Comparison of ENCODE assay signal across 8 mouse cellular contexts in genomic region chr2:128686921-128687557, GRCm38 (mm10). TPM values are rescaled to one million over a fixed set of nuclear protein-coding genes. Genes with fewer than 3 reads are reported as not detected.
DNase-seq lines count a peak whose midpoint lies in the region; ATAC-seq and TF ChIP-seq lines count a peak whose summit lies in the region.

Gene Anapc1, minus strand, starts transcription at chr2:128687391.

- H3K36me3 ChIP-seq in MEL (ENCODE audit: control insufficient read depth in 1 of 2, insufficient read depth in 2 of 2, low read length in 2 of 2), result peaks cover 4 to 15% of the 10 kb centered on the region in 2 experiments
- peaks cover 12% of the 10 kb centered on the region for H3K36me3 ChIP-seq in lung, embryonic 16.5 days (ENCODE audit: control insufficient read depth, insufficient read depth, low read length)

- peak within 1 kb of the TSS; percentile 91 to 96 for H3K4me3 ChIP-seq in MEL (ENCODE audit: control insufficient read depth in 1 of 2, insufficient read depth in 1 of 2, low read depth in 2 of 2, low read length in 2 of 2)
- H3K4me3 ChIP-seq in cerebellum, adult 2 months (replicated peaks; ENCODE audit: insufficient read depth, low read depth, low read length), result peak within 1 kb of the TSS; percentile 96
- peak within 1 kb of the TSS; percentile 92 for H3K4me3 ChIP-seq in lung, embryonic 16.5 days (ENCODE audit: low read length)

- peak within 1 kb of the TSS; percentile 95 for H3K9ac ChIP-seq in MEL (ENCODE audit: control insufficient read depth, low read depth, low read length, poor library complexity, severe bottlenecking)
- H3K9ac ChIP-seq in lung, embryonic 16.5 days (ENCODE audit: low read length), result peak within 1 kb of the TSS; percentile 99

- peak; percentile 95 for DNase-seq in MEL (ENCODE audit: low read depth, low spot score)
- peak; percentile 89 to 91 for DNase-seq in cerebellum, adult 2 months
- peak; percentile 93 for DNase-seq in forelimb bud, embryonic 11.5 days (ENCODE audit: low read depth, low spot score)
- peak; percentile 61 for DNase-seq in layer of hippocampus, adult 9-10 months (ENCODE audit: low spot score)
- peak; percentile 82 for DNase-seq in ovary, postnatal 10 days (ENCODE audit: low spot score)
- DNase-seq in thymus, postnatal 10 days (ENCODE audit: low spot score in 2 of 2), result peak; percentile 81 to 88

- no peak for TF ChIP-seq RAD21 in MEL (IDR thresholded peaks at IDR 0.05; ENCODE audit: low read depth, low read length)

- ATAC-seq in hematopoietic stem cell, adult 5-6 weeks (replicated peaks in 1 of 2; ENCODE audit: insufficient read depth in 1 of 2, low FRiP score in 2 of 2, low TSS enrichment in 1 of 2, low read depth in 1 of 2, poor library complexity in 2 of 2, severe bottlenecking in 2 of 2), result peak; percentile 94 to 98
- ATAC-seq in lung, embryonic 16.5 days (ENCODE audit: low read depth), result peak; percentile 98

- under 1% methylated on average over 58 of the region's 58 CpGs for WGBS in cerebellum, adult 2 months
- WGBS in lung, embryonic 16.5 days, result 0% methylated on average over 58 of the region's 58 CpGs

- peak; percentile 80 to 92 for TF ChIP-seq POLR2A in MEL (IDR thresholded peaks at IDR 0.05; ENCODE audit: control insufficient read depth in 1 of 2, insufficient read depth in 1 of 2, low read depth in 1 of 2, low read length in 2 of 2, poor library complexity in 1 of 2)
- TF ChIP-seq POLR2A in cerebellum, adult 2 months (IDR thresholded peaks at IDR 0.05; ENCODE audit: borderline replicate concordance, insufficient read depth, low read length), result peak; percentile 70; the same call in 1 of the 2 replicates

- no peaks in the 10 kb centered on the region for H3K9me3 ChIP-seq in MEL (replicated peaks; ENCODE audit: insufficient read depth, low read length)
- H3K9me3 ChIP-seq in lung, embryonic 16.5 days (ENCODE audit: control insufficient read depth, low read length), result no peaks in the 10 kb centered on the region

- peak within 1 kb of the TSS; percentile 58 for H3K4me2 ChIP-seq in lung, embryonic 16.5 days (ENCODE audit: low read depth, low read length)

- H3K27me3 ChIP-seq in MEL (ENCODE audit: control insufficient read depth in 1 of 2, insufficient read depth in 2 of 2, low read length in 2 of 2), result no peaks in the 10 kb centered on the region
- no peaks in the 10 kb centered on the region for H3K27me3 ChIP-seq in cerebellum, adult 2 months (ENCODE audit: control insufficient read depth, insufficient read depth, low read length)
- no peaks in the 10 kb centered on the region for H3K27me3 ChIP-seq in lung, embryonic 16.5 days (ENCODE audit: control insufficient read depth, insufficient read depth, low read depth, low read length)

- no peak for TF ChIP-seq CTCF in MEL (IDR thresholded peaks at IDR 0.05 in 2 of 3, conservative IDR thresholded peaks at IDR 0.05 in 1 of 3; ENCODE audit: control insufficient read depth in 1 of 3, insufficient read depth in 1 of 3, low read depth in 2 of 3, low read length in 3 of 3, poor library complexity in 1 of 3, severe bottlenecking in 1 of 3)
- TF ChIP-seq CTCF in cerebellum, adult 2 months (IDR thresholded peaks at IDR 0.05; ENCODE audit: borderline replicate concordance, insufficient read depth, low read depth, low read length), result no peak

- H3K4me1 ChIP-seq in MEL (ENCODE audit: control insufficient read depth in 1 of 2, insufficient read depth in 2 of 2, low read length in 2 of 2), result peaks cover 2 to 12% of the 10 kb centered on the region in 2 experiments; a peak in 3 of 4 replicates
- peaks cover 3% of the 10 kb centered on the region; the same call in 1 of the 2 replicates for H3K4me1 ChIP-seq in cerebellum, adult 2 months (ENCODE audit: control insufficient read depth, insufficient read depth, low read length)
- H3K4me1 ChIP-seq in lung, embryonic 16.5 days (replicated peaks; ENCODE audit: control insufficient read depth, insufficient read depth, low read length), result peaks cover 8% of the 10 kb centered on the region

- H3K27ac ChIP-seq in MEL (ENCODE audit: control insufficient read depth, low read depth, low read length), result peak within 1 kb of the TSS; percentile 92
- H3K27ac ChIP-seq in cerebellum, adult 2 months (ENCODE audit: insufficient read depth, low read length), result peak within 1 kb of the TSS; percentile 76
- peak within 1 kb of the TSS; percentile 89 for H3K27ac ChIP-seq in lung, embryonic 16.5 days (ENCODE audit: low read length)

- TF ChIP-seq EP300 in MEL (IDR thresholded peaks at IDR 0.05; ENCODE audit: low read depth in 1 of 2, low read length in 2 of 2), result no peak

- peaks cover 28% of the 10 kb centered on the region for H3K79me2 ChIP-seq in MEL (ENCODE audit: control insufficient read depth, insufficient read depth, low read length, poor library complexity)

TF ChIP-seq in MEL, 35 proteins besides CTCF, POLR2A, EP300 and RAD21:
- TF ChIP-seq USF2 (IDR thresholded peaks at IDR 0.05; ENCODE audit: borderline replicate concordance in 1 of 2, insufficient read depth in 1 of 2, low read depth in 1 of 2, low read length in 2 of 2), result no peak
- peak; percentile 86 for TF ChIP-seq TBP (IDR thresholded peaks at IDR 0.05; ENCODE audit: low read depth, low read length)
- 0 out of 2 replicates have a peak, but pooled peaks have one; percentile 7 for TF ChIP-seq CHD1 (IDR thresholded peaks at IDR 0.05; ENCODE audit: low read depth, low read length)
- peak; percentile 86 for TF ChIP-seq NRF1 (IDR thresholded peaks at IDR 0.05; ENCODE audit: insufficient read depth, low read depth, low read length, poor library complexity, severe bottlenecking)
- TF ChIP-seq SIN3A (IDR thresholded peaks at IDR 0.05; ENCODE audit: low read length), result peak; percentile 68
- TF ChIP-seq KAT2A (conservative IDR thresholded peaks at IDR 0.05; ENCODE audit: low read depth, low read length), result peak; percentile 51; the same call in 1 of the 2 replicates
- TF ChIP-seq MYC (IDR thresholded peaks at IDR 0.05; ENCODE audit: low read depth, low read length), result peak; percentile 36; the same call in 1 of the 2 replicates
- TF ChIP-seq ZC3H11A (IDR thresholded peaks at IDR 0.05; ENCODE audit: low read depth, low read length), result no peak
- TF ChIP-seq MAX (IDR thresholded peaks at IDR 0.05; ENCODE audit: low read length), result peak; percentile 90
- peak; percentile 76 for TF ChIP-seq TCF12 (IDR thresholded peaks at IDR 0.05; ENCODE audit: low read depth, low read length)
- TF ChIP-seq E2F4 (IDR thresholded peaks at IDR 0.05; ENCODE audit: borderline replicate concordance, low read depth, low read length), result peak; percentile 44; the same call in 1 of the 2 replicates
- peak; percentile 85 for TF ChIP-seq HCFC1 (IDR thresholded peaks at IDR 0.05; ENCODE audit: low read depth, low read length)
- TF ChIP-seq USF1 (IDR thresholded peaks at IDR 0.05; ENCODE audit: low read depth, low read length), result no peak
- TF ChIP-seq POLR2AphosphoS2 (IDR thresholded peaks at IDR 0.05; ENCODE audit: low read length), result peak; percentile 70; the same call in 1 of the 2 replicates
- peak; percentile 70; the same call in 1 of the 2 replicates for TF ChIP-seq ZMIZ1 (IDR thresholded peaks at IDR 0.05; ENCODE audit: low read depth, low read length)
- TF ChIP-seq UBTF (IDR thresholded peaks at IDR 0.05; ENCODE audit: borderline replicate concordance, insufficient read depth, low read depth, low read length), result peak; percentile 83; the same call in 1 of the 2 replicates
- TF ChIP-seq NELFE (IDR thresholded peaks at IDR 0.05; ENCODE audit: low read depth, low read length), result peak; percentile 77
- peak; percentile 16; the same call in 1 of the 2 replicates for TF ChIP-seq POLR2AphosphoS5 (IDR thresholded peaks at IDR 0.05; ENCODE audit: borderline replicate concordance, low read depth, low read length)
- TF ChIP-seq MYB (IDR thresholded peaks at IDR 0.05; ENCODE audit: low read depth, low read length), result no peak
- no peak for TF ChIP-seq ZNF384 (IDR thresholded peaks at IDR 0.05; ENCODE audit: low read depth, low read length)

RNA-seq across cellular contexts. Expression of gene Anapc1, which starts in this region (rescaled TPM):
- 94.8 and 111 TPM in 2 replicates for total RNA-seq in MEL (2012; rRNA removed)
- polyA plus RNA-seq in MEL (2012; ENCODE audit: insufficient read depth in 1 of 2, insufficient read length in 2 of 2, low read depth in 1 of 2, low replicate concordance in 2 of 2, missing spikeins in 1 of 2), result 100 to 1,000 TPM; 123 to 196 TPM
- polyA plus RNA-seq in cerebellum, adult 2 months (2012; rRNA removed), result 49.7 and 53.3 TPM in 2 replicates
- total RNA-seq in hematopoietic stem cell, adult 5-6 weeks (2017), result 113 and 123 TPM in 2 replicates
- 56.8 and 60.7 TPM in 2 replicates for polyA plus RNA-seq in lung, embryonic 16.5 days (2015; fragmentation: Nextera tagmentation; extraction: Ambion mirVana)

Comparison
In these comparisons a context has a peak if more than half of its experiments do, and no peak if none do; other contexts are left out.
1. Peak in every context shown above with its lines: DNase-seq, ATAC-seq, H3K4me3 ChIP-seq and H3K27ac ChIP-seq.